Mouse (Mus musculus) forebrain, embryonic 14.5 days (tissue): Measurements from ENCODE around the gene Heg1. TPM values are rescaled to one million over a fixed set of nuclear protein-coding genes. Genes with fewer than 3 reads are reported as not detected.

ENCODE experiments used
- ATAC-seq: fragments of 200-750 bp; cut with Nextera tagmentation; 2 replicates; pipeline ENCODE4 v1.8.0; 2017; ENCODE audit warnings: mild to moderate bottlenecking, moderate library complexity
- DNase-seq: peaks from one replicate; pipeline ENCODE4 v3.0.0-alpha.2; 2015; ENCODE audit warnings: low spot score
- H3K27ac ChIP-seq: fragments of 300-500 bp; sonication (generic); 2 replicates; pipeline ENCODE4 v1.5.1; 2014; ENCODE audit warnings: low read depth, mild to moderate bottlenecking, control low read depth, low read length, moderate library complexity
- H3K27me3 ChIP-seq: fragments of 300-500 bp; sonication (generic); replicated peaks from 2 replicates; pipeline ENCODE4 v1.6.1; 2014; ENCODE audit warnings: low read length, control low read depth, mixed read lengths; ENCODE audit not compliant: control insufficient read depth, insufficient read depth
- H3K36me3 ChIP-seq: fragments of 300-500 bp; sonication (generic); 2 replicates; pipeline ENCODE4 v1.6.1; 2014; ENCODE audit warnings: low read length, control low read depth; ENCODE audit not compliant: control insufficient read depth, insufficient read depth
- H3K4me1 ChIP-seq: fragments of 300-500 bp; sonication (generic); 2 replicates; pipeline ENCODE4 v1.6.1; 2014; ENCODE audit warnings: antibody characterized with exemption, low read length, control low read depth; ENCODE audit not compliant: control insufficient read depth, insufficient read depth
- H3K4me2 ChIP-seq: fragments of 300-500 bp; sonication (generic); 2 replicates; pipeline ENCODE4 v1.6.1; 2014; ENCODE audit warnings: mild to moderate bottlenecking, control low read depth, low read length
- H3K4me3 ChIP-seq: fragments of 300-500 bp; sonication (generic); 2 replicates; pipeline ENCODE4 v1.5.1; 2014; ENCODE audit warnings: low read depth, low read length, control low read depth
- H3K9ac ChIP-seq: fragments of 300-500 bp; sonication (generic); 2 replicates; pipeline ENCODE4 v1.6.1; 2014; ENCODE audit warnings: mild to moderate bottlenecking, low read length, control low read depth, moderate library complexity
- H3K9me3 ChIP-seq: fragments of 300-500 bp; sonication (generic); replicated peaks from 2 replicates; pipeline ENCODE4 v1.6.1; 2016; ENCODE audit warnings: low read length, control low read depth, mixed read lengths; ENCODE audit not compliant: control insufficient read depth
- WGBS: fragments of 180-500 bp; shearing (Covaris S2); extraction: QIAGEN DNeasy Blood & Tissue Kit; methylation state at CpG from one replicate; pipeline ENCODE4 v1.1.7; 2014; 5-methylcytosine and 5-hydroxymethylcytosine counted together
- polyA plus RNA-seq: library from polyadenylated mRNA; unstranded; fragments of >200 nt; fragmentation: Nextera tagmentation; extraction: Ambion mirVana; gene quantifications from 2 replicates; pipeline ENCODE4 v1.2.1, GENCODE M21; 2014

The Heg1 gene
- polyA plus RNA-seq, 1 experiment from 2014 or later: 15.0 TPM

GRCm38 (mm10) chr16:33760996-33761395, 76.8 kb downstream of the Heg1 start:
- H3K27me3 ChIP-seq: no peaks in the 10 kb centered on the region
- H3K9me3 ChIP-seq: no peaks in the 10 kb centered on the region
- peaks cover 11% of the 10 kb centered on the region; the same call in 1 of the 2 replicates for H3K4me1 ChIP-seq
- no peak overlapping the region for H3K27ac ChIP-seq
- ATAC-seq: no peak
- DNase-seq: peak; percentile 16
- H3K36me3 ChIP-seq: peaks cover 42% of the 10 kb centered on the region
- no peak overlapping the region for H3K9ac ChIP-seq
- 65% methylated on average over 11 of the region's 11 CpGs for WGBS
- no peak overlapping the region for H3K4me3 ChIP-seq
- no peak overlapping the region for H3K4me2 ChIP-seq

DNA sequence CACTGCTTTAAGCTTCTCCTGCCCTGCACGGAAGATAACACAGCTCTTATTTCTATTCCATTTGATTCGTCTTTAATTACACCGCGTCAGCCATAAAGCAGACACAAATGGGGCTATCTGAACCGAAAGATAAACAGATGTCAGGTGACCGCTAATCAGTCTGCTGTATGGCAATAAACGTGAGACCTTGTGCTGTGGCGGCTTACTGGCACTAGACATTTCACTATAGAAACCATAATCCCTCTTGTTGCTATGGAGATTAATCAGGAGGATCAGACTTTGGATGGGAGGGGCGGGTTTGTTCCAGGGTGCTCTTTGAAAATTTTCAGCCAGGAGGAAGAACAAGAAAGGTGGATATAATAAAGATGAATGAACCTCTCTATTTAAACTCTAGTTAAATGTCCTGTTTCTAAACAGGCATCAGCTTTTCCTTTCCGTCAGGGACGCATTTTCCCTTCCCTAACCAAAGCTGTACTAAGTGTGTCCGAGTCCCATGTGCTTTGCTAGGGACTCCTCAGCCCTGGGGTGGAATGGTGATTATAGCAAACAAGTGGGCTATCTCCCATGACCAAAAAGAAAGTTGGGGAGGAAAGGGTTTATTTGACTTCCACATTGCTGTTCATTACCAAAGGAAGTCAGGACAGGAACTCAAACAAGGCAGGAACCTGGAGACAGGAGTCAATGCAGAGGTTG, 80.5 kb downstream of the Heg1 start:
- H3K4me3 ChIP-seq: no peak overlapping the region
- DNase-seq: peak; percentile 76
- peak overlapping the region; percentile 46 for H3K27ac ChIP-seq
- 8% methylated on average over 12 of the region's 12 CpGs for WGBS
- H3K27me3 ChIP-seq: no peaks in the 10 kb centered on the region
- peaks cover 11% of the 10 kb centered on the region; the same call in 1 of the 2 replicates for H3K4me1 ChIP-seq
- peaks cover 34% of the 10 kb centered on the region for H3K36me3 ChIP-seq
- no peak overlapping the region for H3K9ac ChIP-seq
- H3K9me3 ChIP-seq: no peaks in the 10 kb centered on the region
- peak; percentile 83 for ATAC-seq
- H3K4me2 ChIP-seq: peak overlapping the region; percentile 8; the same call in 1 of the 2 replicates

DNA sequence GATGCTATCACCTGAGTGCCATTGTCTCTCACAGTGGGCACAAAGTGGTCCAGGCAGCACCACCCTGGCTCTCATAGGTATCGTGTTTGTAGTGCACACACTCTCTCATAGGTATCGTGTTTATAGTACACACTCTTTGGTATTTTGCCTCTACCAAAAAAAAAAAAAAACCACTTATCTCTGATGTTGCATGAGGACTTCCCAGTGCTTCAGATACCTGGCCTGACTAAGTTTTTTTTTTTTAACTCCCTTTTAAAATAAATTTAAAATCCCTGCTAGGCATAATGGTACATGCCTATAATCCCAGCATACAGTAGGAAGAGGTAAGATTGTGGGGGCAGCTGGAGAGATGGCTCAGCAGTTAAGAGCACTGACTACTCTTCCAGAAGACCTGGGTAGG, 81.3 kb downstream of the Heg1 start:
- Histone ChIP-seq H3K27me3 (no peaks in the 10 kb centered on the region), H3K4me3 (no peak overlapping the region), H3K9ac (no peak overlapping the region), H3K4me2 (no peak overlapping the region), H3K9me3 (no peaks in the 10 kb centered on the region), H3K4me1 (peaks cover 11% of the 10 kb centered on the region; the same call in 1 of the 2 replicates), H3K36me3 (peaks cover 34% of the 10 kb centered on the region), H3K27ac (no peak overlapping the region)
- no peak for DNase-seq
- ATAC-seq: no peak
- WGBS: 83% methylated on average over 2 of the region's 2 CpGs

DNA sequence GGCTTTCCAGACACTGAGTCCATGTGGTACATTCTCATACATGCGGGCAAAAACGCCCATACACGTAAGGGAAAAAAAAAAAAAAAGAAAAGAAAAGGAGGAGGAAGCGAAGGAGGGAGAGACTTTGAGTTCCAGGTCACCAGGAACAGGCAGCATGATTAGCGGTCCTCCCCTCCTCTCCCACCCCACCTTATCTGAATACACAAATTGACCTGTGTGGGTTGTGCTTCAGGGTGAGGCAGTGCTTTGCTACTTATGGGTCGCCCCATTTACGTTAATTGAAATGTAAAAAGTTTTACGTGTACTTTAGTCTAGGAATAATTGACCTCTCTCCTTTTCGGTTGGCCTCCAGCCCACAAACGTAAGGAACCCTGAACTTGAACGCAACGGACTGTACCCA, 82.1 kb downstream of the Heg1 start:
- Histone ChIP-seq H3K27ac (no peak overlapping the region), H3K4me2 (no peak overlapping the region), H3K27me3 (no peaks in the 10 kb centered on the region), H3K36me3 (peaks cover 27% of the 10 kb centered on the region), H3K9me3 (no peaks in the 10 kb centered on the region), H3K9ac (no peak overlapping the region), H3K4me3 (no peak overlapping the region), H3K4me1 (peaks cover 11% of the 10 kb centered on the region; the same call in 1 of the 2 replicates)
- DNase-seq (no peak), ATAC-seq (no peak)
- WGBS: 89% methylated on average over 12 of the region's 12 CpGs

DNA sequence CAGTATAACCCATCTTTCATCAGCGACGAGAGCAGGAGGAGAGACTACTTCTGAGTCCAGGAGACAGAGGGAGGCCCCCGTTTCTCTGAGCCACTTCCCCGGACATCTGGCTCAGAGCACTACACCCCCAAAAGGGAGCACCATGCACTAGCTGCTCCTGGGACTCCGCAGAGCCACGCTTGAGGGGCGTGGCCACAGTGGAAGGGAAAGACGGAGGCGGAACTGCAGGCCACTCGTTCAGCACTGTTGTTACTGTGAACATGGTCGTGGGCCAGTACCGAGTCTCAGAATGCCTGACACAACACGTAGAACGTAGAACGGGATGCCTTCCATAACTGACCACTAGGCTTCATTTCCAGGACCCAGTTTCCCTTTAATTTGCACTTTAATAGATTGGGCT, 82.6 kb downstream of the Heg1 start:
- 78% methylated on average over 15 of the region's 15 CpGs for WGBS
- H3K27me3 ChIP-seq: no peaks in the 10 kb centered on the region
- no peak overlapping the region for H3K4me2 ChIP-seq
- H3K4me3 ChIP-seq: no peak overlapping the region
- ATAC-seq: no peak
- DNase-seq: no peak
- H3K27ac ChIP-seq: no peak overlapping the region
- peaks cover 22% of the 10 kb centered on the region for H3K36me3 ChIP-seq
- H3K9ac ChIP-seq: no peak overlapping the region
- no peaks in the 10 kb centered on the region for H3K9me3 ChIP-seq
- peaks cover 11% of the 10 kb centered on the region; the same call in 1 of the 2 replicates for H3K4me1 ChIP-seq

DNA sequence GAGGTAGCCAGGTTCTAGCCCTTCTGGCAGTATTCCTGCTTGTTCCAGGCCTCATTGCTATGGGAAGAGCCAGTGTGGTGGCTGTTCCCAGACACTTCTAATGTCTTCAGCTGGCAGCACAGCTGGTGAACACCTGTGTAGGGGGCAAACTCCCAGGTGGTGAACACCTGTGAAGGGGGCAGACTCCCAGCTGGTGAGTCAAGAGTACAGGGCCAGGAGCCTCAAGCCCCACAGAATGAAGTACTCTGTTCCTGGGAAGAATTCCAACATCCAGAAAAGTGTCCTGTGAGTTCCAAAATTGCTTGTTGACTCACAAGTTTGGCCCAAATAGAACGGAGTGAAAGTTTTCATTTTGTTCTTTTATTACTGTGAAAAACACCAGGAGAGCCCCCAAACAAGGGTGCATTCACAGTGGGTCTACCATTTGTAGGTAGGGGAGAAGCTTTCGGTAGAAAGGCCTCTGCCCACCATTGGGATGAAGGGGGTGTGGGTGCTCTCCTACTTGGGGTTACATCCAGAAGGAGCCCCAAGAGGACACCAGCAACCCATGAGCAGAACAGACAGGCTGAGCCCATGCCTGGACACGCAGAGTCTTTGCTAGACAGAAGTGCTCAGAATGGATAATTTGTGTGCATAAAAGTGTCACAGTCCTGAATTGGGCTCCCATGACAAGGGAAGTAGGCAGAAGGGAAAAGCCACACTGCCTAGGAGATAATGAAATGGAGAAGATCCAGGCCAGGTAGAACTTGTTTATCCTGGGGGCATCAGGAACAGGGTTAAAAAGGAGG, 84.5 kb downstream of the Heg1 start:
- WGBS: 99% methylated on average over 3 of the region's 3 CpGs
- H3K9me3 ChIP-seq: no peaks in the 10 kb centered on the region
- no peak overlapping the region for H3K4me2 ChIP-seq
- peaks cover 11% of the 10 kb centered on the region; the same call in 1 of the 2 replicates for H3K4me1 ChIP-seq
- no peak overlapping the region for H3K4me3 ChIP-seq
- peaks cover 14% of the 10 kb centered on the region for H3K36me3 ChIP-seq
- DNase-seq (no peak), ATAC-seq (no peak)
- H3K9ac ChIP-seq: no peak overlapping the region
- H3K27me3 ChIP-seq: no peaks in the 10 kb centered on the region
- H3K27ac ChIP-seq: no peak overlapping the region

- Histone ChIP-seq H3K4me2 (no peak overlapping the region), H3K9me3 (no peaks in the 10 kb centered on the region), H3K27me3 (no peaks in the 10 kb centered on the region), H3K27ac (no peak overlapping the region), H3K36me3 (peaks cover 14% of the 10 kb centered on the region), H3K9ac (no peak overlapping the region), H3K4me1 (peaks cover under 1% of the 10 kb centered on the region; the same call in 1 of the 2 replicates), H3K4me3 (no peak overlapping the region)
- DNase-seq: no peak
- no peak for ATAC-seq
- 92% methylated on average over 7 of the region's 7 CpGs for WGBS
Measured at GRCm38 (mm10) chr16:33769848-33770247, 85.7 kb downstream of the Heg1 start.

GRCm38 (mm10) chr16:33770778-33771454, 86.7 kb downstream of the Heg1 start:
- H3K4me3 ChIP-seq: no peak overlapping the region
- H3K4me1 ChIP-seq: no peaks in the 10 kb centered on the region
- WGBS: 91% methylated on average over 4 of the region's 4 CpGs
- no peak overlapping the region for H3K27ac ChIP-seq
- DNase-seq: no peak
- no peak overlapping the region for H3K9ac ChIP-seq
- no peak overlapping the region for H3K4me2 ChIP-seq
- H3K9me3 ChIP-seq: no peaks in the 10 kb centered on the region
- H3K36me3 ChIP-seq: peaks cover 14% of the 10 kb centered on the region
- H3K27me3 ChIP-seq: no peaks in the 10 kb centered on the region
- ATAC-seq: no peak
